Mouse (Mus musculus): Measurements from ENCODE around the gene Pygb.

GRCm38 (mm10) chr2:150740145-150740841 is 46.2 kb upstream of the Pygb start:
- TF ChIP-seq CTCF (IDR thresholded peaks at IDR 0.05; ENCODE audit: control insufficient read depth, insufficient read depth, insufficient read length) = no peak
- no peak for TF ChIP-seq FOSL1 (IDR thresholded peaks at IDR 0.05; ENCODE audit: insufficient read depth, low read length, poor library complexity, severe bottlenecking)
- TF ChIP-seq MAX (IDR thresholded peaks at IDR 0.05) = no peak
- no peak for TF ChIP-seq USF1 (IDR thresholded peaks at IDR 0.05; ENCODE audit: low read depth)
